Mouse (Mus musculus) hematopoietic multipotent progenitor cell, adult 10-12 weeks (in vitro differentiated cells): ENCODE measurements around the gene Gm3526. TPM values are rescaled to one million over a fixed set of nuclear protein-coding genes. Genes with fewer than 3 reads are reported as not detected.

ENCODE experiments used
- polyA plus RNA-seq: library from polyadenylated mRNA; stranded (reverse); fragments of >175 nt; gene quantifications from 2 replicates; pipeline ENCODE4 v1.2.3, GENCODE M21; 2012; ENCODE audit warnings: low replicate concordance

Gene Gm3526
- polyA plus RNA-seq: not detected in 2 replicates

DNA sequence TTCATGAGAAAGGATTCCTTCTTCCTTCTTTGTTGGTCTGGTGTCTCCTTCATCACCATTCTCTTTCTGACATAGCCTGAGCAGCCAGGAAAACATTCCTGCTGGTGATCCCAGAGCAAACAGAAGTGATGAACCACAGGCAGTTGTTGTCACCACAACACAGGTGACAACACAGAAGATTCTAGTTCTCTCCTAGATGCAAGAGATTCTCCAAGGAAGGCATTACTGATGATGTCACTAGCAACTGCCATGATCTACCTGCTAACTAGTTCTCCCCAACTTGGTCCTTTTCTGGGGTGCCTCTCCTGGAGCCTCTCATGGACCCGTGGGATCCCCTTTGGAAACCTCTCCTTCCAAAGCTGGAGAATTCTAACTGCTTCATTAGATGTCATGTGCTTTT lies at the start of gene Gm3526:
Gene Gm3526, minus strand, starts transcription at position 101 of the 400 bp plus-strand sequence.

Other genes with a start within 250 kb of the Gm3526 start
- not detected in 2 replicates for gene Gm3298, start 244.7 kb downstream of the Gm3526 start, polyA plus RNA-seq
- gene 4930555G01Rik, start 210.0 kb downstream of the Gm3526 start, polyA plus RNA-seq: not detected in 2 replicates
- not detected in 2 replicates for gene Gm8281, start 189.5 kb downstream of the Gm3526 start, polyA plus RNA-seq
- not detected in 2 replicates for gene Gm8279, start 129.1 kb downstream of the Gm3526 start, polyA plus RNA-seq
- gene Gm3317, start 96.0 kb downstream of the Gm3526 start, polyA plus RNA-seq: not detected in 2 replicates
- gene Gm8271, start 74.8 kb downstream of the Gm3526 start, polyA plus RNA-seq: not detected in 2 replicates
- not detected in 2 replicates for gene Gm3542, start 74.3 kb upstream of the Gm3526 start, polyA plus RNA-seq
- not detected in 2 replicates for gene Gm3500, start 128.5 kb upstream of the Gm3526 start, polyA plus RNA-seq
- 0.06 TPM in 1 of 2 replicates, not detected in the other for gene Gm3194, start 194.9 kb upstream of the Gm3526 start, polyA plus RNA-seq
- gene Gm8246, start 217.2 kb upstream of the Gm3526 start, polyA plus RNA-seq: not detected in 2 replicates
- 0.20 TPM in 1 of 2 replicates, not detected in the other for gene Gm3187, start 223.6 kb upstream of the Gm3526 start, polyA plus RNA-seq
- gene Gm3488, start 241.1 kb upstream of the Gm3526 start, polyA plus RNA-seq: not detected in 2 replicates